Mouse (Mus musculus) gastrocnemius, postnatal 36 days (tissue): ENCODE data around the gene Pigu. TPM values are rescaled to one million over a fixed set of nuclear protein-coding genes. Genes with fewer than 3 reads are reported as not detected.

Experiments
- DNase-seq, 2 experiments: peaks; one replicate each; pipeline ENCODE4 v3.0.0; 2022
- intact Hi-C: fragments of 180-260 bp; cut with DNase I; formaldehyde crosslinking; loops from one replicate; pipeline ENCODE4 v1.15.1; 2025
- long read RNA-seq, 2 experiments: library from polyadenylated mRNA; stranded (forward); transcript quantifications; one replicate each; pipeline ENCODE4 v2.0.0; 2021
- total RNA-seq, 2 experiments: library from RNA; stranded (reverse); gene quantifications; 2 replicates each; pipeline ENCODE4 v1.2.3; 2021

The Pigu gene
- total RNA-seq: 10 to 100 TPM; 23.4 to 25.4 TPM
- long read RNA-seq, experiment 1, partial matches to known transcripts: 20 of 55 reads
- long read RNA-seq, experiment 1, other reads (novel, unspliced or antisense): 31 of 55 reads
- long read RNA-seq, experiment 2, transcript Pigu-201 (12 exons, 1,636 nt): major isoform, 5 of 80 reads
- long read RNA-seq, experiment 2, partial matches to known transcripts: 22 of 80 reads
- long read RNA-seq, experiment 2, other reads (novel, unspliced or antisense): 53 of 80 reads

DNA sequence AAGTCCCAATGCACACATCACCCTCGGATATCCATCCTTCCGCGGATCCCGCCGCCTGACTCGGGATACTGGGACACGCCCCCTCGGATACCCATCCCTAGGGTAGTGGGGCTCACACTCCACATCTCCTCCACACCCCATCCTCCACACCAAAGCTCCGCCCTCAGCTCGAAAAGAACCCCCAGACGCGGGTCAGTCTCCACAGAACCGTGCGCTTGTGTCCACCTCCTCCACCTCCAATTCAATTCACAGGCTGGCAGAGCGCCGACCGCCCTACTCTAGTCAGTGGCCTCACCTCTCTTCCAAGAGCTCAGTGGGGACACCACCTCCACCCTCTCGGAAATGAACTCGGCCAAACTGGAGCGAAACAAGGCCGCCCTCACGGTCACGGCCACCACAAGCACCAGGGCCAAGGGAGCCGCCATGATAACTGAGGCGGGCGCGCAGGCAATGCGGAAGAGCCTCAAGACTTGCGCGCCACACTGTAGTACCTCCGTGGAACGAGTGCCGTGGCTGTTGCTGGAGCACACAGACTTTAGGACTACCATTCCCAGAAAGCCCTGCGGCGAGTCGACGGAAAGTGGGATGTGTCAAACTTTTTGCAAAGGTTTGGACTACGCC lies at the start of gene Pigu:
TSS of gene Pigu (minus strand) at position 460 of the 621 bp plus-strand sequence.
- intact Hi-C loops: no loop called here

DNA sequence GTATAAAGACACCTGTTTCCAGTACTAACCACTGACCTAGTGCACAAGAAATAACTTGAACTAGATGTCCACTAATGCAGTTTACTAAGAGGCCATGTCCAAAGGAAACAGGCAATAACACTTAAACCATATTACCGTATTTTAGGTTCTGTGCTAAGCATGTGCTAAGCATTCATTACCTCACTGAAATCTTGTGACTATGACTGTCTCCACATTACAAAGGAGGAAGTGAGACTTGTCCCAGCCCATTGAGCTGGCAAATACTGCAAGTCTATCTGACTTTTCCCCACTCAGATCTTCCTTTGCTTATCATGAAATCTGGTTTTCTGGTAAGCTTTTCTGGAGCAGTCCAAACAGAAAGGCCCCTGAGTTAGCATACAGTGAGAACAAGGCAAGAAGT lies 47.4 kb upstream of the Pigu start:
- DNase-seq: no peak
- intact Hi-C loops: no loop called here

More for the DNA sequence above, at the start of gene Pigu:
- DNase-seq: peak; percentile 83 to 85

DNA sequence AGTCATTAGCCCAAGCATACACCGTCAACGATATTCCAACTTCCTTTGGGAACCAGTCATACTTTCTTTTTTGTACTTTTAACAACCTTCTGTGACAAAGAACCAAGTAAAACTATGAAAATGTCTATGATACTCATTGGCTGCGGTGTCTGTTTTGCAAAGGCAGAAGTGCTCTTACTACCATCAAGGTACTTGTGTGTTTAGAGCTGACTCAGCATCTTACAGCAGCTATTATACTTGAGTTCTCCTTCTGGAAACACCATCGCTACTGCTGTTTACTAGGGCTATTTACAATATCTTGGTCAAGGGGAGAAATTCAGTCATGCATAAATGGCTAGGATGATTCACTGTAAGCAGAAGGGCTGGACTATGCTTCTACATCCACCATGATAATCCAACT lies 44.7 kb upstream of the Pigu start:
- DNase-seq: no peak
- intact Hi-C loops: no loop called here

DNA sequence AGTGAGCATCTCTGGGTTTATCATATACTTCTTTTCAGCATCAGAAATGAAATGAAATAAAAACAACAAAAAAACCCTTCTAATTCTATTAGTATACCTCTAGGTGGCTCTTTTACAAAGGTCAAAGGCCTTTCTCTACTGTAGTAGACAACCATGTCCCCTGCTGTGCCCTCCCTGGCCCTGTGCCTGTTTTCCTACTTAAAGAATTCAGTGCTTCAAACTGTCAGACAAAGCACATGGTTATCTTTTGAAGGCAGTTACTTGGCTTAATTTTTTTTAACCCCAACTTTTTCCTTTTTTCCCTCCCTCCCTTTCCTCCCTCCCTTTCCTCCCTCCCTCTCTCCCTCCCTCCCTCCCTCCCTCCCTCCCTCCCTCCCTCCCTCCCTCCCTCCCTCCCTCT lies 43.0 kb upstream of the Pigu start:
- intact Hi-C loops: no loop called here
- no peak for DNase-seq

DNA sequence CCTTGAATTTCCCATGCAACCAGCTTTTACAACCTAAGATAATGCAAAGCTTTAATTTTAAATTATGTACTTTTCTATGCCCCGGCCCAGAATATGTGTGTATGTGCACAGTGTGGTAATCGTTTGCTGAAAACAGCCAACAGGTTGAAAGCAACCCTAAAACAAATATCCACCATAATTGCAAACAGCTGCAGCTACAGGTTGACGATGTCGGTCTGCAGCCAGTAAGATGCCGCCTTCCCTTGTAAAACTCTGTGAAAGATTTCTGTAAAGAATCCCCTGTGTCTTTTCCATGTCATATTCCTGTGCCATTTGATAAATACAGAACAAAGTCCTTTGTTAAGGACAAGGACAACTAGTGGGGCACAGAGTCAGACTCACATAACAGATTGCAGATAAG lies 37.4 kb upstream of the Pigu start:
- intact Hi-C loops: loop anchor here (5.0 kb wide), 1 partner anchor 38 kb away; no protein-coding TSS in a partner anchor
- DNase-seq: no peak

DNA sequence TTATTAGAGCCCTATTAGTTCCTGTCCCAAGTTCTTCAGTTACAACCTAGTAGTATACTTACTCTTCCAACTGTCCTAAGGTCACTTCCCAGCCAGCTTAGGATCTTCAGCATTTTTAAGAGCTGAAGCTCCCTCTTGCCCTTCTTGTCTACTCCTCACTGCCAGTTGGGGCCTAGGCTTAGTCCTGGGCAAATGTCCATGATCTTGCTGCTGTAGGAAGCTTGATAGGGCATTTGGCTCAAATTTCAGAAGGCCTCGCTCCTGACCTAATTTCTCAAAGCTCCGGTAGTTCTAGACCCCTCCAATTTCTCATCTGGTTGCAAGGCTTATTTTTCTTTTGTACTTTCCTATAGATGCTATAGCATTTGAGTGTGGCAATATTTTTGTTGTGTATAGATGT lies 31.3 kb upstream of the Pigu start:
- intact Hi-C loops: loop anchor here (5.0 kb wide), 1 partner anchor 91 kb away; no protein-coding TSS in a partner anchor
- DNase-seq: no peak

DNA sequence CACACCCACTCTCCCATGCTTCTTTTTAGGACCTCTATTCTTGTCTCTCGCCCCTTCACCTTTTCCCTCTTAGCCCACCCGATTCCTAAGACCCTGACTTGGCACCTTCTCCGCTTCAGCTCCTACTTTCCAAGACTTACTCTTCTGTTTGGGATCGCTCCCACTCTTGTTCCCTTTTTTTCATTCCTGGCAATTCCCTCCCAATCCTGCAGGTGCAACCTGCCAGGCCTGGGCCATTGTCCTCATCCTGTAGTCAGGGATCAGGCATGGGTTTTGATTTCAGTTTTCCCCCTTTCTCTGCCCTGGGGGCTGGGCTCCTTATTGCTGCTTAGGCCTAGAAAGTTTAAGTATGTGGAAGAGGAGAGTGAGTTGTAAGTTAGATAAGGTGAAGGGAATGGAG lies 29.8 kb upstream of the Pigu start:
- no peak for DNase-seq
- intact Hi-C loops: loop anchor here (2.0 to 5.0 kb wide), 2 partner anchors 90 to 146 kb away; no protein-coding TSS in a partner anchor

DNA sequence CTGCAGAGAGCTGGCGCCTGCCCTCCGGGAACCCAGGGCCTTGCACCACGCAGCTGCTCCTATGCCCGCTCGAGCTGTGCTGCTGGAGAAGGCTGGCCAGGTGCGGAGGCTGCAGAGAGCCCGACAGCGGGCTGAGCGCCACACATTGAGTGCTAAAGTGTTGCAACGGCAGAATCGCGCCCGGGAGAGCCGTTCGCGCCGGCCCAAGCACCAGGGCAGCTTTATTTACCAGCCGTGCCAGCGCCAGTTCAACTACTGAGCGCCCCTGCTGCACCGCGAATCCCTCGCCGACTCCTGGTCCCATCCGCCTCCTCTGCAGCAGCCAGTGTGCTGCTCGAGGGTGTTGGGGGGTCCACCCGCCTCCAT lies 29.3 kb upstream of the Pigu start:
- DNase-seq: peak in 1 of 2 experiments; percentile 35
- intact Hi-C loops: loop anchor here (2.0 to 5.0 kb wide), 2 partner anchors 89 to 146 kb away; no protein-coding TSS in a partner anchor

DNA sequence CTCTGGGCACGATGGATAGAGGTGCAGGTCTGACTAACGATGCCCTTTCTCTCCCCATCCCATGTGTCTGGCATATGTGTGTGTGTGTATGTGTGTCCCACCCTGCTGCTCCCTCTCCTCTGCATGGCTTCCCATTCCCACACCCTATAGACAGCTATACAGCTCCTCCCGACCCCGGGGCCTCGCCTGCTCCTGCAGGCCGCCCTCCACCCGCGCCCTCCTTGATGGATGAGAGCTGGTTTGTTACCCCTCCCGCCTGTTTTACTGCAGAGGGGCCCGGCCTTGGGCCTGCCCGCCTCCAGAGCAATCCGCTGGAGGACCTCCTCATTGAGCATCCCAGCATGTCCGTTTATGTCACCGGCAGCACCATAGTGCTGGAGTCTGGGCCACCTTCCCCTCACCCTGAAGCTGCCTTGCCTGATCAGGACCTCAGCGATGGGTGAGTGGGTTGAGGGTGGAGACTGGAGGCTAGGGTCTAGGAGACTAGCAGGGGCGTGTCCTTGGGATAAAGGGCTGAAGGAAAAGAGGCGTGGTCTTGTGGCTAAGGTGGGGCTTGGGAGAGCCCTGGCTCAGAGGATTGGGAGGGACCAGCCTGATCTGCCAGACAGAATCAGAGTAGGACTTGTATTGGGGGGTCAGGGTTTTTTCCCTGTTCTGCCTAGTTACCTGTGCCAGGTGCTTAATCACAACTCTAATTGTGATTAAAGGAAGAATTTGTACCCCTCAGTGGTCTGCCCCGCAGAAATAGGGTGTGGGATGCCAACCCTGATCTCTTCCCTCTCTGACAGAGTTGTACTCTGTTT lies 28.7 kb upstream of the Pigu start:
- no peak for DNase-seq
- intact Hi-C loops: loop anchor here (2.0 to 5.0 kb wide), 2 partner anchors 89 to 145 kb away; no protein-coding TSS in a partner anchor

DNA sequence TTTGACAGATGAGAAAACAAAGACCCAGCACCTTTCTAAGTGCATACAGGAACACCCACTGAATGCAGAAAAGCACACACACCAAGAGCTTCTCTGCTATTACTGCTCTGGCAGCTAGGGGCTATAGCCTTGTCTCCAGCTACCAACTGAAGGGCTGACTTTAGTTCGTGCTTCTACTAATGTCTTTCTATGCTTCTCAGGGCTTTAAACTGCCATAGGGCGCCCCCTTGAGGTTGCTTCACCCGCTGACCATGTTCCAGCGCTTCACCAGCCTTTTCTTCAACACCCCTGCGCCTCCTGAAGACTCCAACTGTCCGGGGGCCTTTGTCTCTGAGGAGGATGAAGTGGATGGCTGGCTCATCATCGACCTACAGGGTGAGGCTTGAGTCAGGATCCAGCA lies 27.9 kb upstream of the Pigu start:
- intact Hi-C loops: loop anchor here (5.0 kb wide), 1 partner anchor 88 kb away; no protein-coding TSS in a partner anchor
- peak; percentile 78 to 80 for DNase-seq

DNA sequence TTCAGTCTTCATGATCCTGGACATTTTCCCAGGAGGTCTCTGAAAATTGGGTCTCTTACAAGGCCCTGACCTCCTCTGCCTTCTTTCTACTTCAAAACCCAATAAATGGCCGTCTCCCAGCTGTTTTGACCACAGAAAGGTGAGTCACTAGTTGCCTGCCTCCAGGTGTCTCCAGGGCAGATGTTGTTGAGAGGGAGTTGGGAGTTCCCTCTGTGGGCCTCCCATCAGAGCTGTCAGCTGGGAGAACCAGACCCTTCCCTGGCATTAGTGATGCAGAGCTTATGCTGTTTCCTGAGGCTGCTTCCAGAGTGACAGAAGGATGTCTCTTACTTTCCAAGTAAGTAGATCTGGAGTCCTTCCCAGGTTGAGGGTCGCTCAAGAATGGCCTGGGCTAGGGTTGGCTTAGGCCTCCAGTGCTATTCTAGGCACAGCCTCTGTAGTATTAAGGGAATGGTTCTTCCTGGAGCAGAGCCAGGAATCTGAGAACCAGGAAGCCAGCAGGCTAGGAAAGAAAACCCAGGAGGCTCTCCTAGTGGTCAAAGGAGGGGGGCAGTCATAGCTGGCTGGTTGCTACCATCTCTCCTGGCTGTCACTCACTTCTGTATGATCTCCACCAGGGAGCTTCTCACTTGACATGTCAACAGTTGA lies 25.7 kb upstream of the Pigu start:
- intact Hi-C loops: loop anchor here (2.0 kb wide), 1 partner anchor 104 kb away; no protein-coding TSS in a partner anchor
- peak; percentile 32 to 50 for DNase-seq

DNA sequence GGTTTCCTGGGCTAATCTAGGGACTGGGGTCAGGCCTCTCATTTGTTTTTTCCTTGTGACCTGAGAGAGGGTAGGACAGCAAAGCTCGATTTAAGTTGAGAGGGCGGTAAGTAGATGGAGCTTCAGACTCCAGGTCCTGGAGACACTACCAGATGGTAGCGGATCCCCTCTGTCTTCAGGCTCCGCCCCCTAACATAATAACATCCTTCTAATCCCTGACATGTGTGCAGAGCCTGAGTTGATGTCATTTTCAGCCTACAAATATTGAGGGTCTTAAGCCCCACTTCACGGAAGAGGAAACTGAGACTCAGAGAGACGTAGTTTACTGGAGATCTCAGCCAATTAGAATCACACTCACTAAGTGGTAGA lies 25.1 kb upstream of the Pigu start:
- intact Hi-C loops: loop anchor here (2.0 kb wide), 1 partner anchor 104 kb away; no protein-coding TSS in a partner anchor
- no peak for DNase-seq

DNA sequence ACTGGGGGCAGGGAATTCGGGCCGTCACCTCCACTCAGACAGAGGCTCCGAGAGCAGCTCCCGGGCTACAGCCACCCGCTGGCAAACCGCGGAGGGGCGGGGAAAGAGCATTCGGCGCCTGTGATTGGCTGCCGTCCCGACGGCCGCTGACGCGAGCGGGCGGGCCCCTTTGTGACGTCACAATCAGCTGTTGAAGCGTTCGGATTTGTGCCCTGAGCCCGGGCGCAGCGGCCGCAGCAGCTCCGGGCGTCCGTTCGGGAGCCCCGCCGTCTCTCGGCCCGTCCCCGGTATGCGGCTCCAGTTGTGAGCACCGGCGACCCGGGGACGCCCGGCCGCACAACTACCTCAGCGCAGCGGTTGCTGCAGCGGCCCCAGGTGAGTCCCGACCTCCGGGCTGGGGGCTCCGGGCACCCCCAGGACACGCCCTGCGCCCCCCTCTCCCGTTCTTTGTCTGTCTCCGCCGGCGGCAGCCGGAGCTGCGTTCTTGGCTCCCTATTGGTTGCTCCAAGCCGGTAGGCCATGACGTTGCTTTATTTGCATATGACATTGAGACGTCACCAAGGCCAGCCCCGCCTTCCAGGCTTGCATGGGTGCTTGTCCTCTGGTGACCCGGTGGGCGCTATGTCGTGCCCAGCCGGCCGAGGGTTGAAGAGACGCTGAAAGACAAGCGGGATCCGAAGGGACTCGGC lies 24.6 kb upstream of the Pigu start:
- intact Hi-C loops: loop anchor here (2.0 kb wide), 2 partner anchors 23 to 103 kb away; no protein-coding TSS in a partner anchor
- peak; percentile 97 for DNase-seq

DNA sequence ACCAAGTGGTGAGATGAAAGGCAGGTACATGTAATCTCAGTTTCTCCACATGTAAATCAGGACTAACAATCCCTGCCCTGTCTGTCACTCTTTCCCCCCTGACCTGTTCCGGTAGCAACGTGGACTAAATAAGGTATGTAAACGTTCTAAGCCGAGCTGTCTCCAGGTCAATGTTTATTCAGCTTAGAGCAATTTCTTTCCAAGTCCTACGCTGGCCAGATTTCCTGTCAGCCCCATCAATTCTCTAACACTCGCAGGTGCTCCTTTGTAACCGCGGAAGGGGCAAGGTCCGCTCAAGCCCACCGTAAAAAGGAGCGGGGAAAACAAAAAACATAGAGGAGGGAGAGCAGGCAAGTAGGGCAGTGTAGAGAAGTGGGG lies 23.8 kb upstream of the Pigu start:
- intact Hi-C loops: loop anchor here (2.0 kb wide), 1 partner anchor 22 kb away; no protein-coding TSS in a partner anchor
- no peak for DNase-seq

DNA sequence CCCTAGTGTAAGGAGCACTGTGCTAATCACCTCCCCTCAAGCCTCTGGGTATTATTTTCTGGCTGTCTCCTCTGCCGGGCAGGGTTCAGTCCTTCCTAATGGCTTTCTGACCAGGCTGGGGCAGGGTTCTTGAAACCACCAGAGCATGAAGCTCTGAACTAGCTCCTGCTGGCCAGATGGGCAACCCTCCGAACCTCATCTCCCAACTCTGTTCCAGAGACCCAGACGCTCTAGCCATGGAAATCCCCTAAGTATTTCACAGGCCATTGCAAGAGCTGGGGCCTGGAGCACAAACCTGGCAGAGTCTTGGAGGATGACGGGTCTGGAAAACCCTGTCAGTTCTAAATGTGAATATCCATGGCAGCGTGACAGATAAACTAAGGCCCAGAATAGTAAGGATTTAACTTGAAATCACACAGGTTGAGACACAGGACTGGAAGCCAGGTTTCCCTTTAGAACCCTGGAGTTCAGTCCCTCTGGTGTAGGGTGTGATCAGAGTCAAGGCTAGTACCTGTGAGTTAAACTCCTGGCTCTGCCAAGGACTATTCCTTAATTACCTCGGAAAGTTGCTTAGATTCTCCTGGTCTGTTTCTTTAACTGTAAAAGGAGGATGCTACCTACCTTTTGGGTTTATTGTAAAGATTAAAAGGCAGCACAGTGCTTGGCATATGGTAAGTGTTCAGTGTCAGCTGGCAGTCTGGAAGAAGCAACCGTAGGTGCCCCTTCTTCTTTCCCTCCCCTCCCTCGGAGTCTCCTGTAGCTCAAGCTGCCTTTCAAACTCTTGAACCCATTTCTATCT lies 23.2 kb upstream of the Pigu start, which contains the start of gene Trp53inp2:
TSS of gene Trp53inp2 (plus strand) at position 799 of the 799 bp plus-strand sequence.
- DNase-seq: no peak
- intact Hi-C loops: loop anchor here (2.0 kb wide), 1 partner anchor 22 kb away; no protein-coding TSS in a partner anchor

DNA sequence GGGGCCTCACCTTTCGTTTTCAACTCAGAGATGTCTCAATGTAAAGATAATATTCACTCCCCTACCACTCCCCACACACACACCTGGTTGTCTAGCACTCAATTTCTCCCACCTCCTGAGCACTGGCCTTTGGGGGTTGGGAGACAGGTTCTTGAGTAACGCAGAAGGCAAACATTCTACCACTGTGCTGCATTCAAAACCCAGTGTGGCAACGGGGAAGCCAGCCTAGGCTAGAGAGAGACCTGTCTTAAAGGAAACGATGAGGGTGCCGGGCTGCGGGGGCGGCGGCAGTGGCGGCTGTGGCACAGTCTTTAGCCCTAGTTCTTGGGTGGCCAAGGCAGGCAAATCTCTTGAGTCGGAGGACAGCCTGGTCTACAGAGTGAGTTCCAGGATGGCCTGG lies 19.0 kb upstream of the Pigu start:
- intact Hi-C loops: no loop called here
- no peak for DNase-seq

DNA sequence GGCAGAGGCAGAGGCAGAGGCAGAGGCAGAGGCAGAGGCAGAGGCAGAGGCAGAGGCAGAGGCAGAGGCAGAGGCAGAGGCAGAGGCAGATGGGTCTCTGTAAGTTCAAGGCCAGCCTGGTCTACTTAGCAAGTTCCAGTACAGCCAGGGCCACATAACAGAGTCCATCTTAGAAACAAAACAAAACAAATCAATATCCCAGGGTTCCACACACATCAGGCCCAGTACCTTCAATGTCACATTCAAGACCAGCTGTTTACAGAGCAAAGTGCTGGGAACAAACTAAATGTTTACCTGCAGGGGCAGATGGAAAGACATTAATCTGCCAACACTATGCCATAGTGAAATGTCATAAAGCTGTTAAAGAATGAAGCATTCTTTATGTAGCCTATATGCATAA lies 17.3 kb upstream of the Pigu start:
- DNase-seq: no peak
- intact Hi-C loops: no loop called here

DNA sequence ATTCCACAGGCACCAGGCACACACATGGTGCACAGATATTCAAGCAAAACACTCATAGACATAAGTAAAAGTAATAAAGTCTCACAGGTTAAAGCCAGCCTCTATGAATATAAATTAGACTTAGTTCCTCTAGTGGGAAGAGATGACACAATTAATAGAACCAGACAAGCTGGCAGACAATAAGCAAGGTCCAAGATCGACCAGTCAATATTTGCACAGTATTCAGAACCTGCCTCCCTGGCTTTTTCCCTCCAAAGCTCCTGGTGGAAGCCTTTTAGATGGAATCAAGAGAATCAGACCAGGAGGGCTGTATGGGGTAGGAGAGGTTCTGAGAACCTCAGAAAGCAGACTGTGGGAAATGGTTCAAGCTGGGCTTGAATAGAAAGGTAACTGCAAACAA lies 16.7 kb upstream of the Pigu start:
- DNase-seq: no peak
- intact Hi-C loops: no loop called here

DNA sequence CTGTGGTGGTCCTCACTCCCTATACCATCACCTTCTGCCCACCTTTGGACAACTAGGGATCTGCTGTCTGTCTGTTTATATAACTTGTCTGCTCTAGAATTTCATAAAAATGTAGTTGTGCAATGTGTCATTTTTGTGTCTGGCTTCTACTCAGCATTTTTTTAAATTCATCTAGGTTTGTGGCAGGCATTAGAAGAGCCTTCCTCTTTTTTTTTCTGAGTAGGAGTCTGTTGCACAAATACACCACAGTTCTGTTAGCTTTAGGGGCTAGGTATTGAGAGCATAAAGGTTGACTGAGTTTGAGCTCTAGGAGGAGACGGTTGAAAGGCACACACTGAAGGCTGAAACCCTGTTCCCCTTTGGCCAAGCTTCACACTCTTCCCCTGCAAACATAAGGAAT lies 16.1 kb upstream of the Pigu start:
- intact Hi-C loops: no loop called here

More for the DNA sequence above, 16.1 kb upstream of the Pigu start:
- DNase-seq: no peak
